Mouse (Mus musculus) 416B (cell line): Measurements from ENCODE around the gene Trh.

Experiments used
- DNase-seq: peaks from one replicate; pipeline ENCODE4 v3.0.0; 2011; ENCODE audit warnings: low read depth

The Trh gene

GRCm38 (mm10) chr6:92222021-92222420 is 22.4 kb downstream of the Trh start:
- DNase-seq, result no peak

GRCm38 (mm10) chr6:92221604-92222003 is 22.8 kb downstream of the Trh start:
- DNase-seq, result no peak

GRCm38 (mm10) chr6:92219445-92219844 is 25.0 kb downstream of the Trh start:
- DNase-seq, result peak; percentile 66

- DNase-seq, result peak; percentile 92
Measured at GRCm38 (mm10) chr6:92214773-92215449, 29.5 kb downstream of the Trh start, which contains the start of gene Rbsn. Rbsn (minus strand) TSS chr6:92214925.

GRCm38 (mm10) chr6:92214055-92214772 is 30.2 kb downstream of the Trh start:
- DNase-seq, result no peak

GRCm38 (mm10) chr6:92199414-92199813 is 45.0 kb downstream of the Trh start:
- DNase-seq, result peak; percentile 67
